Mouse (Mus musculus) forebrain, postnatal 0 days (tissue): ENCODE data around the gene Ppp1r7. TPM values are rescaled to one million over a fixed set of nuclear protein-coding genes. Genes with fewer than 3 reads are reported as not detected.
A peak's percentile ranks its signal among the peaks of the same experiment; 100 is the strongest.
"Not testable (repeated sequence)": the region's sequence is repeated elsewhere in the genome, so short reads cannot be mapped to it uniquely, and the experiment has no call there.

Experiments used
- ATAC-seq: fragments of 200-750 bp; cut with Nextera tagmentation; 2 replicates; pipeline ENCODE4 v1.8.0; 2017; ENCODE audit warnings: mild to moderate bottlenecking, moderate library complexity
- DNase-seq: peaks from one replicate; pipeline ENCODE4 v3.0.0-alpha.2; 2015
- H3K27ac ChIP-seq: fragments of 300-500 bp; sonication (generic); 2 replicates; pipeline ENCODE4 v1.5.1; 2014; ENCODE audit warnings: low read depth, mild to moderate bottlenecking, antibody characterized with exemption, low read length, moderate library complexity, mixed read lengths
- H3K27me3 ChIP-seq: fragments of 300-500 bp; sonication (generic); 2 replicates; pipeline ENCODE4 v1.6.1; 2014; ENCODE audit warnings: mild to moderate bottlenecking, low read length, mixed read lengths; ENCODE audit not compliant: insufficient read depth
- H3K36me3 ChIP-seq: fragments of 300-500 bp; sonication (generic); 2 replicates; pipeline ENCODE4 v1.6.1; 2014; ENCODE audit warnings: mild to moderate bottlenecking, moderate library complexity; ENCODE audit not compliant: insufficient read depth
- H3K4me1 ChIP-seq: fragments of 300-500 bp; sonication (generic); 2 replicates; pipeline ENCODE4 v1.6.1; 2014; ENCODE audit warnings: antibody characterized with exemption; ENCODE audit not compliant: insufficient read depth
- H3K4me2 ChIP-seq: fragments of 300-500 bp; sonication (generic); 2 replicates; pipeline ENCODE4 v1.6.1; 2014; ENCODE audit warnings: low read depth, mild to moderate bottlenecking, moderate library complexity
- H3K4me3 ChIP-seq: fragments of 300-500 bp; sonication (generic); 2 replicates; pipeline ENCODE4 v1.5.1; 2014; ENCODE audit warnings: low read depth, low read length, mixed read lengths
- H3K9ac ChIP-seq: fragments of 300-500 bp; sonication (generic); 2 replicates; pipeline ENCODE4 v1.6.1; 2014; ENCODE audit warnings: mild to moderate bottlenecking
- H3K9me3 ChIP-seq: fragments of 300-500 bp; sonication (generic); 2 replicates; pipeline ENCODE4 v1.6.1; 2016; ENCODE audit warnings: low read length
- CTCF ChIP-seq: sonication (generic); IDR thresholded peaks from 2 replicates; pipeline ENCODE4 v1.5.1; 2016; ENCODE audit warnings: antibody characterized with exemption, control low read depth, low read depth
- WGBS: fragments of 180-500 bp; shearing (Covaris S2); extraction: QIAGEN DNeasy Blood & Tissue Kit; methylation state at CpG from one replicate; pipeline ENCODE4 v1.1.7; 2014; 5-methylcytosine and 5-hydroxymethylcytosine counted together
- polyA plus RNA-seq: library from polyadenylated mRNA; unstranded; fragments of >200 nt; fragmentation: Nextera tagmentation; extraction: Ambion mirVana; gene quantifications from 2 replicates; pipeline ENCODE4 v1.2.1, GENCODE M21; 2015
- total RNA-seq: library from RNA; depleted of rRNA; stranded (reverse); fragments of >200 nt; gene quantifications from 2 replicates; pipeline ENCODE4 v1.2.3, GENCODE M21; 2014; rRNA removed

The Ppp1r7 gene
- total RNA-seq (13.9 and 16.0 TPM in 2 replicates), polyA plus RNA-seq (48.2 and 62.0 TPM in 2 replicates)

GRCm38 (mm10) chr1:93342648-93343503, at the start of gene Ppp1r7, which contains the start of gene Pask:
Ppp1r7 (plus strand) TSS chr1:93342854.
Pask (minus strand) TSS chr1:93343482.
- 2% methylated on average over 63 of the region's 63 CpGs for WGBS
- DNase-seq: peak; percentile 97

GRCm38 (mm10) chr1:93294491-93294890, 48.2 kb upstream of the Ppp1r7 start:
- H3K36me3 ChIP-seq: peaks cover 34% of the 10 kb centered on the region

More at GRCm38 (mm10) chr1:93342648-93343503, at the start of gene Ppp1r7, which contains the start of gene Pask:
- peak within 1 kb of the TSS; percentile 69 for H3K4me3 ChIP-seq
- peak within 1 kb of the TSS; percentile 95 for H3K4me2 ChIP-seq
- H3K4me1 ChIP-seq: peaks cover 10% of the 10 kb centered on the region; the same call in 1 of the 2 replicates
- ATAC-seq: peak; percentile 94
- H3K27me3 ChIP-seq: no peaks in the 10 kb centered on the region
- no peak for TF ChIP-seq CTCF
- H3K9me3 ChIP-seq: no peaks in the 10 kb centered on the region
- H3K36me3 ChIP-seq: peaks cover 5% of the 10 kb centered on the region; the same call in 1 of the 2 replicates
- H3K27ac ChIP-seq: peak within 1 kb of the TSS; percentile 58
- peak within 1 kb of the TSS; percentile 63 for H3K9ac ChIP-seq

GRCm38 (mm10) chr1:93299791-93300190, 42.9 kb upstream of the Ppp1r7 start:
- Histone ChIP-seq H3K4me2 (no peak overlapping the region), H3K36me3 (peaks cover 72% of the 10 kb centered on the region), H3K4me1 (peaks cover 4% of the 10 kb centered on the region; the same call in 1 of the 2 replicates), H3K9me3 (no peaks in the 10 kb centered on the region), H3K27ac (no peak overlapping the region), H3K4me3 (no peak overlapping the region), H3K27me3 (no peaks in the 10 kb centered on the region), H3K9ac (no peak overlapping the region)
- WGBS: 89% methylated on average over 4 of the region's 4 CpGs
- DNase-seq: no peak
- TF ChIP-seq CTCF: no peak
- no peak for ATAC-seq

More at GRCm38 (mm10) chr1:93294491-93294890, 48.2 kb upstream of the Ppp1r7 start:
- ATAC-seq, H3K27me3 ChIP-seq, H3K4me3 ChIP-seq, DNase-seq, H3K9me3 ChIP-seq, H3K27ac ChIP-seq, H3K4me2 ChIP-seq, H3K9ac ChIP-seq, H3K4me1 ChIP-seq: not testable (repeated sequence)
- 70% methylated on average over 3 of the region's 3 CpGs for WGBS

- ATAC-seq: no peak
These were observed 42.1 kb upstream of the Ppp1r7 start for GRCm38 (mm10) chr1:93300578-93300977.

GRCm38 (mm10) chr1:93305581-93306337, 36.9 kb upstream of the Ppp1r7 start, which contains the start of gene Mterf4:
Mterf4 (minus strand) TSS chr1:93305915.
- TF ChIP-seq CTCF: peak; percentile 30; the same call in 1 of the 2 replicates
- peaks cover 8% of the 10 kb centered on the region for H3K4me1 ChIP-seq
- WGBS: 7% methylated on average over 36 of the region's 36 CpGs
- peak; percentile 90 for DNase-seq
- peak within 1 kb of the TSS; percentile 69 for H3K27ac ChIP-seq
- no peaks in the 10 kb centered on the region for H3K27me3 ChIP-seq
- H3K36me3 ChIP-seq: peaks cover 26% of the 10 kb centered on the region
- H3K4me2 ChIP-seq: peak within 1 kb of the TSS; percentile 74
- peak within 1 kb of the TSS; percentile 86 for H3K4me3 ChIP-seq
- ATAC-seq: peak; percentile 99
- H3K9me3 ChIP-seq: no peaks in the 10 kb centered on the region
- H3K9ac ChIP-seq: peak within 1 kb of the TSS; percentile 72

More at GRCm38 (mm10) chr1:93300578-93300977, 42.1 kb upstream of the Ppp1r7 start:
- Histone ChIP-seq H3K9me3 (no peaks in the 10 kb centered on the region), H3K4me3 (no peak overlapping the region), H3K4me2 (no peak overlapping the region), H3K9ac (no peak overlapping the region), H3K36me3 (peaks cover 72% of the 10 kb centered on the region), H3K27me3 (no peaks in the 10 kb centered on the region), H3K27ac (no peak overlapping the region), H3K4me1 (peaks cover 8% of the 10 kb centered on the region)
- DNase-seq: no peak
- 88% methylated on average over 3 of the region's 3 CpGs for WGBS
- TF ChIP-seq CTCF: no peak

- no peaks in the 10 kb centered on the region for H3K9me3 ChIP-seq
- no peaks in the 10 kb centered on the region for H3K4me1 ChIP-seq
- DNase-seq: no peak
- ATAC-seq: no peak
- no peak overlapping the region for H3K27ac ChIP-seq
- no peaks in the 10 kb centered on the region for H3K27me3 ChIP-seq
- TF ChIP-seq CTCF: no peak
- peaks cover 39% of the 10 kb centered on the region for H3K36me3 ChIP-seq
- WGBS: 94% methylated on average over 6 of the region's 6 CpGs
- H3K9ac ChIP-seq: no peak overlapping the region
- H3K4me2 ChIP-seq: no peak overlapping the region
- H3K4me3 ChIP-seq: no peak overlapping the region
These were observed 18.7 kb upstream of the Ppp1r7 start for GRCm38 (mm10) chr1:93323973-93324372.
